Mouse (Mus musculus) heart, adult 2 months (tissue): ENCODE measurements around the gene Sipa1l1. TPM values are rescaled to one million over a fixed set of nuclear protein-coding genes. Genes with fewer than 3 reads are reported as not detected.

ENCODE experiments used
- DNase-seq, 2 experiments: peaks; one replicate each; pipeline ENCODE4 v3.0.0; 2021
- H3K27ac ChIP-seq: fragments of 200-600 bp; 2 replicates; pipeline ENCODE4 v1.8.1; 2022
- H3K27me3 ChIP-seq: fragments of 200-500 bp; 2 replicates; pipeline ENCODE4 v1.6.1; 2012; ENCODE audit warnings: mild to moderate bottlenecking, low read length, inconsistent platforms, mixed read lengths; ENCODE audit not compliant: control insufficient read depth, insufficient read depth
- H3K36me3 ChIP-seq: fragments of 200-500 bp; 2 replicates; pipeline ENCODE4 v1.6.1; 2012; ENCODE audit warnings: low read length, inconsistent platforms; ENCODE audit not compliant: control insufficient read depth, insufficient read depth
- H3K4me1 ChIP-seq: fragments of 200-500 bp; 2 replicates; pipeline ENCODE4 v1.6.1; 2011; ENCODE audit warnings: low read length; ENCODE audit not compliant: control insufficient read depth, insufficient read depth
- H3K4me3 ChIP-seq: fragments of 200-600 bp; 2 replicates; pipeline ENCODE4 v1.8.1; 2022
- H3K79me2 ChIP-seq: fragments of 200-500 bp; replicated peaks from 2 replicates; pipeline ENCODE4 v1.6.1; 2012; ENCODE audit warnings: mild to moderate bottlenecking, inconsistent platforms, low read length, moderate library complexity, mixed read lengths; ENCODE audit not compliant: control insufficient read depth, insufficient read depth
- H3K9ac ChIP-seq: fragments of 200-500 bp; 2 replicates; pipeline ENCODE4 v1.6.1; 2012; ENCODE audit warnings: low read depth, mild to moderate bottlenecking, control low read depth, inconsistent platforms, low read length, mixed read lengths
- CTCF ChIP-seq: fragments of 200-600 bp; IDR thresholded peaks from 2 replicates; pipeline ENCODE4 v1.8.1; 2022; ENCODE audit warnings: antibody characterized with exemption, mild to moderate bottlenecking, moderate library complexity
- EP300 ChIP-seq: fragments of 200-500 bp; IDR thresholded peaks from 2 replicates; pipeline ENCODE4 v1.6.1; 2011; ENCODE audit warnings: low read depth, low read length, control low read depth; ENCODE audit not compliant: insufficient read depth
- POLR2A ChIP-seq: fragments of 200-500 bp; IDR thresholded peaks from 2 replicates; pipeline ENCODE4 v1.6.1; 2011; ENCODE audit warnings: mild to moderate bottlenecking, low read depth, low read length, control low read depth; ENCODE audit not compliant: insufficient read depth
- WGBS: fragments of 180-500 bp; shearing (Covaris S2); methylation state at CpG from one replicate; pipeline ENCODE4 v1.1.7; 2018; 5-methylcytosine and 5-hydroxymethylcytosine counted together
- intact Hi-C: fragments of 180-260 bp; cut with DNase I; formaldehyde crosslinking; loops from one replicate; pipeline ENCODE4 v1.15.1; 2025
- polyA plus RNA-seq: library from polyadenylated mRNA; depleted of rRNA; stranded (reverse); fragments of >200 nt; gene quantifications from 2 replicates; pipeline ENCODE4 v1.2.3, GENCODE M21; 2012
- total RNA-seq, 2 experiments: library from RNA; stranded (reverse); gene quantifications; 2 replicates each; pipeline ENCODE4 v1.2.3; 2021

The Sipa1l1 gene
- total and polyA plus RNA-seq, 3 experiments, result 6.9 to 9.1 (median 8.4) TPM

- Histone ChIP-seq H3K4me1 (peaks cover 5% of the 10 kb centered on the region), H3K4me3 (no peak overlapping the region), H3K36me3 (no peaks in the 10 kb centered on the region), H3K9ac (no peak overlapping the region), H3K79me2 (no peaks in the 10 kb centered on the region), H3K27me3 (no peaks in the 10 kb centered on the region), H3K27ac (no peak overlapping the region)
- DNase-seq, result peak in 1 of 2 experiments; percentile 37
- 55% methylated on average over 6 of the region's 6 CpGs for WGBS
- intact Hi-C loops, result no loop called here
- TF ChIP-seq CTCF, result no peak
Measured at GRCm38 (mm10) chr12:82350891-82351290, 181.8 kb downstream of the Sipa1l1 start.

GRCm38 (mm10) chr12:82353660-82354059, 184.5 kb downstream of the Sipa1l1 start:
- H3K4me1 ChIP-seq, result peaks cover 5% of the 10 kb centered on the region

GRCm38 (mm10) chr12:82355419-82356149, 186.5 kb downstream of the Sipa1l1 start:
- peaks cover 5% of the 10 kb centered on the region for H3K4me1 ChIP-seq
- no peak overlapping the region for H3K27ac ChIP-seq
- no peak for TF ChIP-seq EP300
- TF ChIP-seq POLR2A, result no peak
- 62% methylated on average over 10 of the region's 10 CpGs for WGBS
- no peaks in the 10 kb centered on the region for H3K36me3 ChIP-seq
- H3K4me3 ChIP-seq, result no peak overlapping the region
- no peaks in the 10 kb centered on the region for H3K27me3 ChIP-seq
- H3K9ac ChIP-seq, result no peak overlapping the region
- no peaks in the 10 kb centered on the region for H3K79me2 ChIP-seq
- DNase-seq, result no peak
- intact Hi-C loops, result no loop called here

More at GRCm38 (mm10) chr12:82353660-82354059, 184.5 kb downstream of the Sipa1l1 start:
- intact Hi-C loops, result no loop called here
- no peak for DNase-seq
- no peak overlapping the region for H3K27ac ChIP-seq
- H3K36me3 ChIP-seq, result no peaks in the 10 kb centered on the region
- H3K9ac ChIP-seq, result no peak overlapping the region
- no peak overlapping the region for H3K4me3 ChIP-seq
- H3K27me3 ChIP-seq, result no peaks in the 10 kb centered on the region
- 77% methylated on average over 2 of the region's 2 CpGs for WGBS
- no peaks in the 10 kb centered on the region for H3K79me2 ChIP-seq
- TF ChIP-seq POLR2A (no peak), CTCF (no peak)

GRCm38 (mm10) chr12:82356476-82356875, 187.4 kb downstream of the Sipa1l1 start:
- Histone ChIP-seq H3K36me3 (no peaks in the 10 kb centered on the region), H3K27ac (no peak overlapping the region), H3K4me1 (peaks cover 2% of the 10 kb centered on the region), H3K4me3 (no peak overlapping the region), H3K9ac (no peak overlapping the region), H3K79me2 (no peaks in the 10 kb centered on the region), H3K27me3 (no peaks in the 10 kb centered on the region)
- intact Hi-C loops, result no loop called here
- 49% methylated on average over 2 of the region's 2 CpGs for WGBS
- no peak for DNase-seq
- TF ChIP-seq POLR2A, result no peak
- no peak for TF ChIP-seq CTCF
- TF ChIP-seq EP300, result no peak

- intact Hi-C loops, result no loop called here
- Histone ChIP-seq H3K79me2 (no peaks in the 10 kb centered on the region), H3K27ac (no peak overlapping the region), H3K36me3 (no peaks in the 10 kb centered on the region), H3K9ac (no peak overlapping the region), H3K4me3 (no peak overlapping the region), H3K27me3 (no peaks in the 10 kb centered on the region), H3K4me1 (peaks cover 2% of the 10 kb centered on the region; the same call in 1 of the 2 replicates)
- TF ChIP-seq EP300, result no peak
- TF ChIP-seq POLR2A, result no peak
- no peak for TF ChIP-seq CTCF
- no peak for DNase-seq
- 89% methylated on average over 5 of the region's 5 CpGs for WGBS
Measured at GRCm38 (mm10) chr12:82357431-82357830, 188.3 kb downstream of the Sipa1l1 start.

GRCm38 (mm10) chr12:82362796-82363195, 193.7 kb downstream of the Sipa1l1 start:
- 91% methylated on average over 9 of the region's 9 CpGs for WGBS
- TF ChIP-seq EP300, result no peak
- TF ChIP-seq POLR2A, result no peak
- no peak for TF ChIP-seq CTCF
- no peak overlapping the region for H3K27ac ChIP-seq

More at GRCm38 (mm10) chr12:82362796-82363195, 193.7 kb downstream of the Sipa1l1 start:
- no peak for DNase-seq
- Histone ChIP-seq H3K27me3 (no peaks in the 10 kb centered on the region), H3K9ac (no peak overlapping the region), H3K79me2 (no peaks in the 10 kb centered on the region), H3K36me3 (no peaks in the 10 kb centered on the region), H3K4me1 (peaks cover 1% of the 10 kb centered on the region; the same call in 1 of the 2 replicates), H3K4me3 (no peak overlapping the region)
- intact Hi-C loops, result no loop called here
